Mouse (Mus musculus) frontal cortex, postnatal 25 days (tissue): ENCODE results near the gene Zfp422.

Experiments
- DNase-seq, 2 experiments: peaks; one replicate each; pipeline ENCODE4 v3.0.0; 2022; ENCODE audit warnings: low spot score in 2 of 2

Zfp422 gene

GRCm38 (mm10) chr6:116628539-116629171 lies at the start of gene Zfp422:
Zfp422 (minus strand) TSS chr6:116628999.
- peak; percentile 32 to 48 for DNase-seq

DNA sequence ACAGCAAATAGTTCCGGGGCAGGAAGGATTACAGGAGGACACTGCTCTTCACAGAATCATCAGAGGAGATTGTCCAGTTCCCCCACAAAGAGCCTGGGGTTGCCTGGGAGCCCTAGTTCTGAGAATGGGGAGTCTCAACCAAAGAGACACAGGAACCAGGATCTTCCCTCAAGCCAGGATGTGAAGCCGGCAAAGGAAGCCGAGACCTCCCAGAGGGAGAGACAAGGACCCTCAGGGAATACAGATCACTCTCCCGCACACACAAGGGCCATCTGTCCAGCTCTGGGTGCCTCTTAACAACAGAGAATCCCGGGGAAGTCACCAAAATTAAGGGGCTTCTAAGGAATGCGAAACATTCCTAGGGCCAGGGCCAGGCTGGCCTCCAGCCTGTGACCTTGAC lies 48.5 kb upstream of the Zfp422 start:
- DNase-seq = no peak

DNA sequence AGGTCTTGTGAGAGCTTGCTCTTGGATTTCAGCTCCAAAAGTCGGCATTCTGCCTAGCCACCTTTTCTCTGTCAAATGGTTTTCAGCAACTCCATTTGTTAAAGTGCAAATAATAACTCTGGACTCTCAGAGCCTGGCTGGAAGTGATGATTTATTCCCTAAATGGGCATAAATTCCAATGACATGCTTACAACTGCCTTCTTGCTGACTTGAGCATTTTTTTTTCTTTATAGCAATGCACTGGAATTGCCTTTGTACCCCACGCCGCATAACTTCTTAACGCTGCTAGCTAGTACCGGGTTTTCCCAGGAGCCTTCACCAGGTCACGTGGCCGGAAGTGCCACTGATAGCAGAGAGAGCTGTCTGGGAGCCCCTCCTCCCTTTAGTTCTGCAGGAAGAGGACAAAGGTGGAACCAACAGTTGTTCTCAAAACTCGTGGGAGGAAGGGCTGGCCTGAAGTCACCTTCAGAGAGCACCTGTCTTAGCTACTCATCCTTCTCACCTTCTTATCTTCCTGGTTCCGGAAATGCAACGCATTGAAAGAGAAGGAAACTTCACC lies 47.6 kb upstream of the Zfp422 start:
- no peak for DNase-seq

GRCm38 (mm10) chr6:116674283-116674886 lies 45.6 kb upstream of the Zfp422 start:
- DNase-seq = no peak

- DNase-seq = peak; percentile 27 to 45
Measured at GRCm38 (mm10) chr6:116673471-116674282, 44.9 kb upstream of the Zfp422 start, which contains the start of gene Rassf4. Rassf4 (minus strand) TSS chr6:116673952.

DNA sequence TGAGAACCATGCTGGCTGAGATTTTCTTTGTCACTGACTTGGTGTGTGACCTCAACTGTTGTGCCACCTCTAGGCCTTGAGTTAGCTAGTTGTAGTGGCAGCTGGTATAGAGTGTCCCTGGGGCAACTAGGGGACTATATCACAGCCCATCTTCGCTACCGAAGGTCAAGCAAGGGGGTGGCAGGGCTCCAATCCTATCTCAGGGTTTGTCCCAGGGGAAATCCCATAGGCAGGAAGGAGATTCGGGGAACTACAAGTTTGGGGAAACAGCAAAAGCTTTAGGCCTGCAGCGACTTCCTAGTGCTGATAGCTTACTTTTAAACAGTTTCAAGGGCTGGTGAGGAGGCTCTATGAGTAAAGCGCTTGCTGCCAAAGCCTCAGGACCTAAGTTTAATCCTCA lies 43.5 kb upstream of the Zfp422 start:
- DNase-seq = no peak

- DNase-seq = no peak
Measured at GRCm38 (mm10) chr6:116671768-116672167, 43.0 kb upstream of the Zfp422 start.

- DNase-seq = no peak
Measured at GRCm38 (mm10) chr6:116671031-116671430, 42.2 kb upstream of the Zfp422 start.

DNA sequence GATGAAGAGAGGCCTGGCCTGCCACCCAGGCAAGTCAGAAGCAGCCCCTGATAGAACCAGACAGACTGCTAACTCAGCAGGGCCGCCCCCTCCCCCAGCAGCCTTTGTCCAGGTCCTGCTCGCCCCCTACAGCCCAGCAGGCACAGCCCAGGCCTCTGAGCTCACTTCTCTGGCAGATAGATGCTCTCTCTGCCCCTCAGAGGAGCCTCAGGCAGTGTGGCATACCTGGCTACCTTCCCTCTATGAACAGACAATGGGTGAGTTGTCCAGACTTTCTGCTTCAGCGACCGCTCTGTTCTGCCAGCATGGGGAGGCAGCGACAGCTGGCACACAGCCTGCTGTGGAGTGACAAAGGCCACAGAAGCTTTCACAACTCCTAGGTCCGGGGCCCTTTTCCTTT lies 41.3 kb upstream of the Zfp422 start:
- DNase-seq = no peak

- no peak for DNase-seq
Measured at GRCm38 (mm10) chr6:116668682-116669470, 40.1 kb upstream of the Zfp422 start.

GRCm38 (mm10) chr6:116667382-116667781 lies 38.6 kb upstream of the Zfp422 start:
- DNase-seq = no peak

DNA sequence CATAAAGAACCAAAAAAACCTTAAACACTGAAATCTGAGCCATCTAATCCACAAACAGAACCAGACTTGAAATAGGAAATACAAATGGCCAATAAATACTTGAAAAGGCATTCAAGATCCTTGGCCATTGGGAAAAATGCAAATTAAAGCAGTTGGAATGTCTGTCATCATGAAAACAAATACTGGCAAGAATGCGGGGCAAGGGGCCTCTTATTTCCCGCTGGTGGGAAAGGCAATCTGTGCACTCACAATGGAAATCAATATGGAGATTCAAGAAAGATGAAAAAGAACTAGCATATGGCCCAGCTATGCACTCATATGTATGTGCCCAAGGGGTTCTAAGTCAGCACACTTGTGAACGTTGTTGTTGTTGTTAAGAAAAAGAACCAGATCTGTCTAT lies 38.1 kb upstream of the Zfp422 start:
- no peak for DNase-seq

- no peak for DNase-seq
Measured at GRCm38 (mm10) chr6:116666085-116666750, 37.4 kb upstream of the Zfp422 start.

- no peak for DNase-seq
Measured at GRCm38 (mm10) chr6:116664830-116665229, 36.0 kb upstream of the Zfp422 start.

GRCm38 (mm10) chr6:116664031-116664430 lies 35.2 kb upstream of the Zfp422 start:
- DNase-seq = no peak

GRCm38 (mm10) chr6:116663364-116663763 lies 34.6 kb upstream of the Zfp422 start:
- DNase-seq = no peak

GRCm38 (mm10) chr6:116653684-116654454 lies 25.1 kb upstream of the Zfp422 start:
- peak; percentile 40 to 52 for DNase-seq

GRCm38 (mm10) chr6:116653191-116653590 lies 24.4 kb upstream of the Zfp422 start:
- DNase-seq = no peak

DNA sequence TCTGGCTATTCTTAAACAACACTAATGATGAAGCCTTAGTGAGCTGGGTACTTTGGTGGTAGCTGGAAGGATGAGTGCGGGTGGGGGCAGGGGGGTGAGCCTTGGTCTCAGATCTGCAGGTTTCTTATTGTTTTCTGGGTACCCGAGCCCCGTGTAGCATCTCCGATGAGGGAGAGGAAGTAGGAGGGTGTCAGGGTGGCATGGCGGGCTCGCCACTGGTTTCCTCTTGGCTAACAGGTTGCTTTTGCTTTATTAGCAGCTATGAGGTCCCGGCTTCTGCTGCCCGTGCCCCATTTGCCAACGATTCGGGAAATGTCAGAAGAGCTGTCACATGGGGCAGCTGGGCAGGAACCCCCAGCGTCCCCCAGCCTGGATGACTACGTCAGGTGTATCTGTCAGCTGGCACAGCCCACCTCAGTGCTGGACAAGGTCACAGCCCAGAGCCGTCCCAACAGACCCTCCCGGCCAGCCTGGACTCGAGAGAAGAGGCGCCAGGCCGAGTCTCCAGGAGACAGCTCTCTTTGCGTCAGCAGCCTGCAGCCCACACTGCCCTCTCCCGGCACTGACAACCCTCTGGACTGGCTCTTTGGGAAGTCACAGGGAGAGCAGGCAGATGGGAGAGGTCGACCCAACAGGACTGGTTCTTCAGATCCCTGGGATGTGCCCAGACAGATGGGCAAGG lies 22.8 kb upstream of the Zfp422 start:
- no peak for DNase-seq

- no peak for DNase-seq
Measured at GRCm38 (mm10) chr6:116650406-116650805, 21.6 kb upstream of the Zfp422 start, which contains the start of gene Depp1. Depp1 (plus strand) TSS chr6:116650609.
